Mouse (Mus musculus) bone marrow macrophage, adult 2 months (primary cell): Measurements from ENCODE around the gene Hmx1.

Experiments
- CTCF ChIP-seq: IDR thresholded peaks from 2 replicates; pipeline ENCODE4 v1.5.1; 2012; ENCODE audit warnings: low read depth, mild to moderate bottlenecking, low read length, moderate library complexity
- POLR2A ChIP-seq: IDR thresholded peaks from 2 replicates; pipeline ENCODE4 v1.6.1; 2012; ENCODE audit warnings: mild to moderate bottlenecking, low read depth, low read length, borderline replicate concordance

GRCm38 (mm10) chr5:35427901-35428300 is 39.0 kb downstream of the Hmx1 start:
- no peak for TF ChIP-seq POLR2A
- no peak for TF ChIP-seq CTCF
